Mouse (Mus musculus) brain, adult 2 months (tissue): ENCODE data around the gene Rhbdf1.

Source experiments
- DNase-seq: peaks from one replicate; pipeline ENCODE4 v3.0.0; 2011; ENCODE audit warnings: low read depth, low spot score

Gene Rhbdf1

DNA sequence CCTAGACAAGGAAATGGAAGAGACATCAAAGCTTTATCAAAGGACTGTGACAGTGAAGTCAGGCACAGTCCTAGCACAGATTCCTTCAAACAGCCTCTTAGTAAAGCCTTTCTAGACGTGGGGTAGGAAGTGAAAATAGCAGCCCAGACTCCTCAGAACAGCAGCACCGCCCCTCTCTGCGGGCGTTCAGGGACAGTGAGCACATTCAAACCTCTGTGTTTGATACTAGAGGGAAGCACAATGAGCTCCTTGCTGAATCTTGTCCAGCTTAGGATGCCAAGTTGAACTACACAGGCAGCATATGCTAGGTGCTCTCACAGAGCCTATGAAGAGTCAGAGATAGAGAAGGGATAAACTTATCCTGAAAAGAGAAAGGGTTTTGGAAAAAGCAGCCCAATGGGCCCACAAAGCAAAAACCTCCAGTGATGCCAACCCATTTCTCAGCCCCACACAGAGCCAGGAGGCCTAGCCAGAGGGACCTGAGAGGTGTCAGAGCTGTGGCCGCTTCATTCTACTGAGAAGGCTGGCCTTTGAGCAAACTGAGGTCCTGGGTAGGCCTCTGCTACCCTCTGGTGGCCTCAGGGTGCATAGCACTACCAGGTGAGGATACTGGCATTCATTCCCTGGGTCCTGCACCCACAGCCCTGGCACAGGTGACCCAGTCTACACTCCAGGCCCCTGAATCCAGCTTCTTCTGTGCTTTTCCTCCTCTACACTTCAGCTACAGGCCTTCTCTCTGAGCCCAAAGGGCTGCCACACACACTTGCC, 16.2 kb upstream of the Rhbdf1 start:
- peak; percentile 86 for DNase-seq

DNA sequence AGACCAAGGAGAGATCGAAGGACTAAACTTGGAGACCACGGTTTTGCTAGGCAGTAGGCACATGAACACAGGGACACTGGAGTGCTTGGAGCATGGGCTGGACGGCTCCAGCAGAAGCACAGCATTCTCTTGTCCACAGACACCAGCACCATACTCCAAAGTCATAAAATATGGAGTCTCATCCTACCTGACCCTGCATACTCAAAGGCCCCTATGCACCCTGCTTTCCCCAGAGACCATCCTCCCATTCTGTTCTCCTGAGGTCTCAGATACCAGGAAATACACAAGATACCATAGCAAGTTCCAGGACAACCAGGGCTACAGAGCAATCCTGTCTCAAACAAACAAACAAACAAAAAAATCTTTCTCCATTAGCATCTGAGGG, 15.3 kb upstream of the Rhbdf1 start:
- DNase-seq = no peak

DNA sequence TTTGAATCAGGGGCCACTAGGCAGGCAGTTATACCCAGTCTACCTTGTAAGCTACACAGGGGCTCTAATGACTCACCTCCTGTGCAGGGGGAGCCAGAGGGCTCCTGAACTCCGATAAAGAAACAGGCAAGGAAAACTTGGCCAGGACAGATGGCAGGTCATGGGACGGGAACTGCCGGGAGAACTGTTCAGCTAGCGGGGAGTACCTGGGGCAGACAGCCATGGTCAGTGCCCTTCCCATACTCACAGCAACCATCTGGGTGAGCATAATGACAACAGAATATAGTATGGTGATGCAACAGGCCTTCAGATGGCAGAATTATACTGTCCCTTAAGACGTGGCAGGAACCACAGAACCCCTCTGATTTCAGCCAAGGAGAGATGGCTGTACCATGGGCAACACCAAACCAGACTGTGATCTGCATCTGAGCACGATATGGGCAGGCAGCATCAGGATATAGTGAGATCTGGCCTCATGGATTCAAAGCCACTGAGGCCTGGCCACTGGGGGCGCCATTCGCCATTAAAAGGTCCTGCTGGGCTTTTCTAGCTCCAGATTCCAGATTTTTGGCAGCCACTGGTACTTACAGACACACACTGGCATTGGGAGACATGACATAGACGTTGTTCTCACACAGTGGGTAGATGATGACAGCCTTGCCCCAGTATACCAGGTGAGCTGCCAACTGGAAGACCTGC, 14.8 kb upstream of the Rhbdf1 start:
- peak; percentile 76 for DNase-seq

DNA sequence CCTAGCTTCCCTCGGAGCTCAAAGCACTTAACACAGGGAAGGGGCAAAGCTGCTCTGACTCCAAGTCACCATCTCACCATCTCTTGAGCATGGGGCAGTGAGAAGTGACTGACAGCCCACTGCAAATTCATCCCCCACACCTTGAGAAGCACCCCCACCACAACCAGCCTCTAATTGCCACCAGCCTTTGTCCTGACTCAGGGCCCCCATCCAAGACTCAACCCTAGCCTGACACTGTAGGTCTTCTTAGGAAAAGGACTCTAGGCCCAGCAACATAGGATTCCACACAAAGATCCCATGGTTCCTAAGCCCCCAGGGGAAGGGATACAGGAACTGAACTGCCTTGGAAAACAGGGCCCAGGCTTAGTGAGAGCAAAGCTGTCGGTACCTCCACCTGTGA, 14.0 kb upstream of the Rhbdf1 start:
- DNase-seq = no peak

DNA sequence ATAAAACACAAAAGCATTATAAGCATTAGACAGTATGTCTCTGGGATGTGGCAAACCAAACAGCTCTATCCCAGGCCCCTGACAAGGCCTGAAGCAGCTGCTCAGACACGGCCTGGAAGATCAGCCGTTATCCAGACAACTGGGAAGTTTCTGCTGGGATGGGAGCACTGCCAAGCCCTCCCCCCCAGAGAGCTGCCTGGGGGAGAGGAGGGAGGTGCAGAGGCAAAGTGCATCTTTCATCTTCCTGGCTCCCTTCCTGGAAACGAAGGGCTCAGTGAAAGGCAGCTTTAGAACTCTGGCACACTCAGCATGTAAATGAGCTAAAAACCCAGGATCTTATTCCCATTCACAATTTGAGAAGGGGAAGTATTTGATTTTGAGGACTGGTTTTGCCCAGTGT, 13.5 kb upstream of the Rhbdf1 start:
- DNase-seq = peak; percentile 89

GRCm38 (mm10) chr11:32234816-32235485, 12.9 kb upstream of the Rhbdf1 start:
- DNase-seq = peak; percentile 61

- peak; percentile 65 for DNase-seq
Measured at GRCm38 (mm10) chr11:32233895-32234294, 11.8 kb upstream of the Rhbdf1 start.

DNA sequence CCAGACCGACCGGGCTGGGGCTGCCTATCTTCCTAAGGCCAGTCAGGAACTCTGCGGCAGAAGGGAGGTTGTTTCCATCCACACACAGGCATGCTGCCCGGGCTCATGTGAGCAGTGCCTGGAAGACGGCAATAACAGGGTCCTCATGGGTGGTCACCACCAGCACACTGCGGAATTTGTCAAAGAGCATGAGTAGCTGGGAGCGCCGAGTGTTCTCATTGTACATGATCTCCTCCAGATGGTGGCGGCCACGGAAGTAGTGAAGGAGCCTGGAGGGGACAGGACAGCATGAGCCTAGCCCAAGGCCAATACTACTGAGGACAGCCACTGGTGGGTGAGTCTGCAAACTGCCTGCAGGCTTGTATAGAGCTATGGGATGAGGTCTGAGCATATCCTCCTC, 10.7 kb upstream of the Rhbdf1 start:
- no peak for DNase-seq

- peak; percentile 81 for DNase-seq
Measured at GRCm38 (mm10) chr11:32231125-32231524, 9.0 kb upstream of the Rhbdf1 start.

- peak; percentile 91 for DNase-seq
Measured at GRCm38 (mm10) chr11:32230220-32230619, 8.1 kb upstream of the Rhbdf1 start.

DNA sequence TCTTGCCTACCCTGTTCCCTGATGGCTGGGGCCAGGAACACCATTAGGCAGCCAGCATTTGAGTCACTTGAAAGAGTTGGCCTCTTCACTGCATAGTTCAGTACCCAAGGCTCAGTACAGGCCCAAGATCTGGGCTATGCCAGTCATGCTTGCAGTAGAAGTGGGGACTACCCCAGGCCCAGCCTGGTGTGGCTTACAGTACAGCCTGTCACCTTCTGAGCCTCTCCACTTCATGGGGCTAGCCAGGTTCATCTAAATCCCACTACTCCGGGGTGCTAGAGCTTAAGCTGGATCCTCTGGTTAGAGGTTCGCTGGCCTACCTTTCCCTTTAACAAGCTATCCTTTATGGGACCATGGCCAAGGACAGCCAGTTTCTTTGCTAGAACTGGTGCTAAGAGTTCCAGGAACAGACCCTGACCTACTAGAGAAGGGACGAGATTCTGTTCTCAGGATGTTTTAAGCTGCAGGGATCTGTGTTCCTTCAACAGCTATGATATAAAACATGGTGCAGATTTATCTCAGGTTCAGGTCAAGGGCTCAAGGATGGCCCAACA, 6.3 kb upstream of the Rhbdf1 start:
- DNase-seq = no peak

DNA sequence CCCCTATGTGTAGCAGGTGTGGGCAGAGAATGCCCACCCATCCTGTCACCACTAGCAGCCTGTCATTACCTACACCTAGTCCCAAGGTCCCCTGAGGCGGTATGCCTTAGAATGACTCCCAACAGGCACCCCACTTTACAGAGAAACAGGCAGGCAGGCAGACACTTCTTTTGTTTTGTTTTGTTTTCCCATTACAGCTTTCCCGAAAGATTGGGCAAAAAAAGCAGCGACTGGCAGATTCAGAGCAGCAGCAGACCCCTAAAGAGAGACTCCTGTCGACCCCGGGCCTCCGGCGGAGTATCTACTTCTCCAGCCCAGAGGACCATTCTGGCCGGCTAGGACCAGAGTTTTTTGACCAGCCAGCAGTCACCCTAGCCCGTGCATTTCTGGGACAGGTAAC, 5.5 kb upstream of the Rhbdf1 start:
- no peak for DNase-seq

DNA sequence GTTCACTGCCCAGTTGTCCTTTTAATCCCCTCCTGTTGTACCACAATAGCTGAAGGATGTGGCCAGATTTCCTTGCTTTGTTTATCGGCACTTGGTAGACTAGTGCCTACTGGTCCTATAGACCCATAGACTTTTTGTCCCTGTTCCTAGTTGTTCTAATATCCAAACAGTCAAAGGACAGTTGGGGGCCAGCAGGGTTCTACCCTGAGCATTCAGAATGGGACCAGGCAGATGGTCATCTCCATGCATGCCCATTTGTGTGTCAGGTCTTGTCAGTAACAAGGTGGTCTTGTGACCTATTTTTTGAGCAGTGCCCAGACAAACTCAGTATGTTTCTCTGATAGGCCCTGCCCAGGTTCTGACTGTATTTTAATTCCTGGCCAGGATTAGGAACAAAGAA, 4.9 kb upstream of the Rhbdf1 start:
- DNase-seq = peak; percentile 88

- peak; percentile 96 for DNase-seq
Measured at GRCm38 (mm10) chr11:32226124-32226871, 4.2 kb upstream of the Rhbdf1 start, which contains the start of gene Mpg. Gene Mpg, plus strand, starts transcription at chr11:32226505.

- no peak for DNase-seq
Measured at GRCm38 (mm10) chr11:32225222-32226104, 3.4 kb upstream of the Rhbdf1 start.

- DNase-seq = peak; percentile 54
Measured at GRCm38 (mm10) chr11:32224468-32225139, 2.5 kb upstream of the Rhbdf1 start.

DNA sequence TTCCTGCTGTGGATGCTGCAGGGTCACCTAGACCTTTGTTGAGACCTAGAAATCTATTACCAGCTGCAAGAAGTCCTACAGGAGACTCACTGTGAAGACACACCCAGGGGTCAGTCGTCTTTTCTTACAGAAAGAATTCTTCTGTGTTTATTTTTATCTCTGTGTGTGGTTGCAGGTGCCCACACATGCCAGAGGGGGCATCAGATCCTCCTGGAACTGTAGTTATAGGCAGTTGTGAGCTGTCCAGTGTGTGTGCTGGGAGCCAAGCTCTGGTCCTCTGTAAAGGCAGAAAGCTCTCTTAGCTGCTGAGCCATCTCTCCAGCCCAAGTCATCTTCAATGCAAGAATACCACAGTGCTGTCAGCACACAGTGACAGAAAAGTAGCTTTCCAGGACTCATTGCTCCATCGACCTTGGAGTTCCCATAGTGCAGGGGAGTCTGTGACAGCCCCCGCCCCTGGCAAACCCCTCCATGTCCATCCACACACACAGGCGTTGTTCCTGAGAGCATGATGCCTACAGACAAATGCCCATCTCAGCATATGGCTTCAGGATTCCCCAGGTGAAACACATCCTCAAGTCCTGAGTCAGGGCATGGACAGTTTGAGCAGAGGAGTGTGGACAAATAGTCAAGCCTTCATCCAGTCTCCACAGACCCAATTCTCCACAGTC, 1.3 kb upstream of the Rhbdf1 start:
- DNase-seq = no peak

DNA sequence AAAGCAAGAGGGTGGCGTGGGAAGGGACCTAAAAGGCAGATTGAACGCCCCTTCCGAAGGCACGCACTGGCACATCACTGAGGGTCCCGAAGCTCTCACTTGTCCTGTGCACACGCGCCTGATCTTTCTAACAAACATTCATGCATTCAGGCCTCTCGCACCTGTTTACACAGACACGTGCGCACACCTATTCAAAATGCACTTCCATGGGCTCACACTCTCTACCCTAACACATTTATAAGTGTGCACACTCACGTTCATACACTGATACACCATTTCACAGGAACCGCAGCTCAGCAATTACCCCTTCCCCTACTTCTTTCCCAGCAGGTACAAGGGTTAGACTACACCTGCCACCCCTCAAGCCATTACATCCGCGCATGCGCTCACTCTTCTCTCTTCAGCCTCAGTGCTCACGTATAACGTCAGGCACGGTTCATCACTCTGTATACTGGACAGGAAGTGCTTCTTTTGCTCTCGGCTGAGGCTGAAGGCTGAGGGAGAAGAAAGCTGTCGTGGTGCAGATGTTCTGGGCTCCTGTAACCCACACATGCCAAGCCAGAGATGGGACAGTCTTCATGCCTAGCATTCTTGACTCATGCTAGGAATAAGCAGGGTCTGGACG, 582 bp upstream of the Rhbdf1 start:
- DNase-seq = peak; percentile 50
